ENCODE assay signal across 23 mouse cellular contexts in the genomic region with DNA sequence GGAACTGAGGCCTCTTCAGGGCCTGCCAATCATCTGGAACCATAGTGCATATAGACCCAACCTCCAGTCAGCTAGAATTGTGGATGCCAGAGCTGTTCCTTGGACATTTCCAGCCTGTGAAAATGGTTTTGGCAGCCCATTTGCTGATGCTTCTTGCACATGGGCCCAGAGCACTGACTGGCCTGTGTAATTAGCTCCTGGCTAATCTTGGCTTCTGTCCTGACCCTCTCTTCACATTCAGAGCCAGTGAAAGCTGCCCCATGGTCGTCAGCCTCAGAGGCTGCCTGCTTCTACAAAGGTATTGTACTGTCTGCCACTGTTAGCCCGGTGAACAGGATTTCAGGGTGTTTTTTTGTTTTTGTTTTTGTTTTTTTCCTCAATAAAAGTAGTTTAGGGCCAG. TPM values are rescaled to one million over a fixed set of nuclear protein-coding genes. Genes with fewer than 3 reads are reported as not detected.
DNase-seq lines count a peak whose midpoint lies in the region; ATAC-seq and TF ChIP-seq lines count a peak whose summit lies in the region.
"Had no signal": no experiment of that assay in that cellular context is flagged by ENCODE, and none has a peak within 500 bp of the region (broad histone marks: within the 10 kb centered on the region; RNA-seq: fewer than 3 reads in every experiment).

No protein-coding gene starts in this region.

- intact Hi-C loops in left cerebral cortex, postnatal 4 days (cut with DNase I) = no loop called here

- H3K9me3 ChIP-seq in stomach, embryonic 16.5 days (replicated peaks; ENCODE audit: control insufficient read depth, low read length) = no peaks in the 10 kb centered on the region
- no peaks in the 10 kb centered on the region for H3K9me3 ChIP-seq in stomach, postnatal 0 days (ENCODE audit: control insufficient read depth, low read length)
- H3K9me3 ChIP-seq: embryonic facial prominence, embryonic 15.5 days; heart, embryonic 10.5 days; kidney, embryonic 15.5 days; limb, embryonic 15.5 days; liver, embryonic 15.5 days; midbrain, embryonic 10.5 days; neural tube, embryonic 13.5 days had no signal

- ATAC-seq in cerebellum, adult (ENCODE audit: insufficient number of reproducible peaks, low FRiP score, low TSS enrichment) = no peak
- no peak for ATAC-seq in stomach, embryonic 16.5 days (ENCODE audit: insufficient read depth, low FRiP score)
- ATAC-seq in stomach, postnatal 0 days (ENCODE audit: low FRiP score, low TSS enrichment) = no peak
- ATAC-seq: forebrain, embryonic 14.5 days; inflammation-experienced regulatory T-cells, adult 6 months had no signal

- H3K27me3 ChIP-seq in stomach, embryonic 16.5 days (ENCODE audit: control insufficient read depth, insufficient read depth, low read length) = no peaks in the 10 kb centered on the region
- H3K27me3 ChIP-seq in stomach, postnatal 0 days (ENCODE audit: control insufficient read depth, insufficient read depth, low read length) = no peaks in the 10 kb centered on the region
- H3K27me3 ChIP-seq: embryonic facial prominence, embryonic 15.5 days; kidney, embryonic 15.5 days; limb, embryonic 15.5 days; liver, embryonic 15.5 days; neural tube, embryonic 13.5 days had no signal

- H3K36me3 ChIP-seq in stomach, embryonic 16.5 days (ENCODE audit: control insufficient read depth, insufficient read depth, low read length) = no peaks in the 10 kb centered on the region
- H3K36me3 ChIP-seq in stomach, postnatal 0 days (ENCODE audit: control insufficient read depth, insufficient read depth, low read length) = no peaks in the 10 kb centered on the region
- H3K36me3 ChIP-seq: kidney, embryonic 15.5 days; limb, embryonic 15.5 days; midbrain, embryonic 10.5 days; neural tube, embryonic 13.5 days had no signal

- no peak overlapping the region for H3K4me3 ChIP-seq in stomach, embryonic 16.5 days (replicated peaks; ENCODE audit: low read length)
- no peak overlapping the region for H3K4me3 ChIP-seq in stomach, postnatal 0 days (ENCODE audit: low read depth, low read length)
- H3K4me3 ChIP-seq: embryonic facial prominence, embryonic 15.5 days; heart, embryonic 10.5 days; kidney, embryonic 15.5 days; limb, embryonic 15.5 days; liver, embryonic 15.5 days; midbrain, embryonic 10.5 days; neural tube, embryonic 13.5 days had no signal

- TF ChIP-seq EP300 in stomach, postnatal 0 days (optimal IDR thresholded peaks at IDR 0.05) = no peak

- WGBS in stomach, embryonic 16.5 days = 81% methylated on average over 2 of the region's 2 CpGs
- 70% methylated on average over 2 of the region's 2 CpGs for WGBS in stomach, postnatal 0 days

- no peak overlapping the region for H3K9ac ChIP-seq in stomach, embryonic 16.5 days (ENCODE audit: low read length)
- H3K9ac ChIP-seq in stomach, postnatal 0 days (ENCODE audit: low read length) = no peak overlapping the region
- H3K9ac ChIP-seq: embryonic facial prominence, embryonic 15.5 days; kidney, embryonic 15.5 days; limb, embryonic 15.5 days; liver, embryonic 15.5 days; neural tube, embryonic 13.5 days had no signal

- DNase-seq in cerebellum, postnatal 10 days = peak; percentile 50 to 58
- peak; percentile 13 for DNase-seq in left cerebral cortex, postnatal 4 days
- DNase-seq in left cerebral cortex, adult 9 months (ENCODE audit: low spot score in 2 of 2) = no peak
- no peak for DNase-seq in stomach, postnatal 0 days (ENCODE audit: low spot score)
- no peak for DNase-seq in kidney, adult 8-10 months
- DNase-seq: adrenal gland, postnatal 14 days; cerebellum, adult 11-12 months; gastrocnemius, postnatal 10 days; heart, postnatal 4 days; kidney, postnatal 4 days; thymus, adult 2 months; thymus, postnatal 4 days had no signal

- no peak overlapping the region for H3K4me2 ChIP-seq in stomach, embryonic 16.5 days (ENCODE audit: low read depth, low read length)
- no peak overlapping the region for H3K4me2 ChIP-seq in stomach, postnatal 0 days (replicated peaks; ENCODE audit: low read depth)
- H3K4me2 ChIP-seq: embryonic facial prominence, embryonic 15.5 days; kidney, embryonic 15.5 days; limb, embryonic 15.5 days; liver, embryonic 15.5 days; neural tube, embryonic 13.5 days had no signal

- 0 out of 2 replicates have a peak overlapping the region, but pooled peaks have one; percentile 8 for H3K27ac ChIP-seq in stomach, embryonic 16.5 days (ENCODE audit: low read length)
- H3K27ac ChIP-seq in stomach, postnatal 0 days (replicated peaks) = no peak overlapping the region
- H3K27ac ChIP-seq: embryonic facial prominence, embryonic 15.5 days; heart, embryonic 10.5 days; kidney, embryonic 15.5 days; limb, embryonic 15.5 days; liver, embryonic 15.5 days; midbrain, embryonic 10.5 days; neural tube, embryonic 13.5 days had no signal

- 0 out of 2 replicates have a peak, but pooled peaks cover 7% of the 10 kb centered on the region for H3K4me1 ChIP-seq in stomach, embryonic 16.5 days (ENCODE audit: control insufficient read depth, insufficient read depth, low read length)
- no peaks in the 10 kb centered on the region for H3K4me1 ChIP-seq in stomach, postnatal 0 days (replicated peaks; ENCODE audit: control insufficient read depth, insufficient read depth)
- H3K4me1 ChIP-seq: embryonic facial prominence, embryonic 15.5 days had no signal

- TF ChIP-seq CTCF in stomach, postnatal 0 days (IDR thresholded peaks at IDR 0.05; ENCODE audit: low read depth) = no peak

RNA-seq across cellular contexts. Expression of a gene that starts 17.5 kb away (rescaled TPM):
- 10 to 100 TPM; 34.4 to 35.3 TPM for total RNA-seq in left cerebral cortex, postnatal 4 days (2021)
- polyA plus RNA-seq in stomach, embryonic 16.5 days (2015; fragmentation: Nextera tagmentation; extraction: Ambion mirVana) = 6.1 and 6.5 TPM in 2 replicates
- polyA plus RNA-seq in stomach, postnatal 0 days (2015; fragmentation: Nextera tagmentation; extraction: Ambion mirVana) = 3.1 and 3.9 TPM in 2 replicates

RNA-seq across cellular contexts. Expression of a gene that starts 30.6 kb away (rescaled TPM):
- total RNA-seq in left cerebral cortex, postnatal 4 days (2021) = 10 to 100 TPM in 1 of 2 experiments, 1 to 10 TPM in 1; 7.7 to 12.1 TPM
- 4.8 and 5.3 TPM in 2 replicates for polyA plus RNA-seq in stomach, embryonic 16.5 days (2015; fragmentation: Nextera tagmentation; extraction: Ambion mirVana)
- 3.8 and 4.8 TPM in 2 replicates for polyA plus RNA-seq in stomach, postnatal 0 days (2015; fragmentation: Nextera tagmentation; extraction: Ambion mirVana)

Comparison
In these comparisons a context has a peak if more than half of its experiments do, and no peak if none do; other contexts are left out.
1. DNase-seq: peak in cerebellum, postnatal 10 days (2 of 2) and left cerebral cortex, postnatal 4 days (single experiment); none in left cerebral cortex, adult 9 months (0 of 2), stomach, postnatal 0 days (single experiment) and kidney, adult 8-10 months (0 of 2).